Mouse (Mus musculus) layer of hippocampus, postnatal 36 days (tissue): ENCODE measurements at regions not wholly inside any gene's neighbourhood (a gene's known extent, or its start where the extent isn't known, plus 50 kb on each side); places are given as distances from the start of the nearest gene placed in this dataset.

Experiments used
- DNase-seq, 2 experiments: peaks; one replicate each; pipeline ENCODE4 v3.0.0; 2022

DNA sequence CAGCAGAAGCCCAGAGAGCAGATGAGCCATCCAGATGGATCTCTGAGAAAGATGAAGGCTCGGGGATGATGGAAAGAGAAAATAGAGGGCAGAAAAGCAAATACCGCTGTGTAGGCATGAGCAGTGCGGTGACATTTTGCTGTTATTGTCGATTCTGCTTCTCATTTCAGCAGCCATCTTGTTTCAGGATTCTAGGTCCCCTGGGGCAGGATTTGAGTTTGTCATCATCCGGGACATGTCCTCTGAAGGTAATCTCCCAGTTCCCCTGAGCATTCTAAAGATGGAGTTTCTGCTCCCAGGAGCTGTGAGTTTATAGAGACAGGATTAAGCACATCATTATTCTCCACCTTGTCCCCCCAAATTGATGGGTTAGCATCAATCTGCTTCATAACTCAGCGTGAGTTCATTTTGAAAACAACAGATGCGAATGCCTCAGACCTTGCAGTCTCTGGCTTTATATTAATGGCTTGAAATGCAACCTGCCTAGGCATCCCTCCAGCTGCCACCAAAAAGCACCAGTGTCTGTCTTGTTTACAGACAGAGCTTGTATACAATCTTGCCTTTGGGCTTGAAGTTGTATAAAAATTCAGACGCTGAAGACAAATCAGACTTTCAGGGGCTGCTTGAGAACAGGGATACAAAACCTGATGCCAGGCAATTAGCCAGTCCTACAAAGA is 128.6 kb upstream of the Foxa2 start:
- no peak for DNase-seq

DNA sequence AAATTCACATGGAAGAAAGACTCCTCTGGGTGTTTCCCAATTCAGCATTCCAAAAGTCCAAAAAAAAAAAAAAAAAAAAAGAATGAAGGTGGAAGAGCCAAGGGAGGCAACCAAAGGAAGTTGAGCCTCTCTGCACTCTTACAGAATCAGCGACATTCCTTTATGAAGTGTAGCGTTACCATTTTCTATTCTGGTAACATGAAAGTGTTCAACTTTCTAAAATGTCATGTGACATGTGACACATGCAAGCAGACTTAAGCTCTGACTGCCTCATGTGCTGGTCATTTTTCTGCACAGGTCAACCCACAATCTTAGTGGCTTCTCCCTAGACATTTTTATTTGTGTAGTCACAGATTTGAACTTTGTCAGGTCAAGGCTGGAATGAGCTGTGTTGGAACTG is 133.5 kb upstream of the Foxa2 start:
- no peak for DNase-seq

DNA sequence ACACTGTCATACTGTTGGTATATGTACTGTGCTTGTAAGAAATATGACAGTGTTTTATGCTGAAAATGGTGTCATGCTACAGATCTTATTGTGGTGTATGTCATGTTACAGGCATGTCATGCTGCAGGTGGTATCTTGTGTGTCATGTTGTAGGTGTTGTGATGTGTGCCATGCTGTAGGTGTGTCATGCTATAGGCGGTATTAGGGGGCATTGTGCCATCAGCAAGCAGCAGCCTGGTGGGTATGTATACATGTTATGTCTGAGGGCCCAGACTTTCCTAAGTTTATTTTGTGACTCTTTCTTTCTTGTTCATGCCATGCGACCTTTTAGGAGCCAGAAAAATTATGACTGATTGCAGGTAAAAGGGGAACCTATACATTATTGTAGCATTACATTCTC is 134.7 kb upstream of the Foxa2 start:
- DNase-seq = no peak

DNA sequence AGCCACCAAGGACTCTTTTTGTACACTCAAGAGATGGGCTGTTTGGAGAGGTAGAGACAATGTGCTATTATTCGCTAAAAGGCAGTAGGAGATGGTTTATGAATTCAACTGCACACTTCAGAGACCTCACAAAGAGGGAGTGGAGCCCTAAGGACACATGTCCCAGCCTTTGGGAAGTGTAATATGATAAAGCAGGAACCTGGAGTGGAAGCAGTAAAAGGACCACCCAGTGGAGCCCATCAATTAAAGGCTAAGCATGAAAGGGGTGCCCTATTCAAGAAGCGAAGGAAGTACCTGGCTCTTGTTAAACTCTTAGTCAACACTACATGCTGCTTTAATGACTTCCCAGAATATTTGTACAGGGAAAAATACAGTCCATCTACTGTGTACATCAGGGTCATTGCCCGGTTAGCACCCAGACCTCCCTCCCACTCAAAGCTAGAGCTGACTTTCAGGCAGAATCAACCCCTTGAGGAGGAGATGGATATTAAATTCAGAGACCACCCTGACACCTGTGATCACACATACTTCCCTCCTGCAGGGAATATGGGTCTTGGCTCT is 135.8 kb upstream of the Foxa2 start:
- DNase-seq = no peak

DNA sequence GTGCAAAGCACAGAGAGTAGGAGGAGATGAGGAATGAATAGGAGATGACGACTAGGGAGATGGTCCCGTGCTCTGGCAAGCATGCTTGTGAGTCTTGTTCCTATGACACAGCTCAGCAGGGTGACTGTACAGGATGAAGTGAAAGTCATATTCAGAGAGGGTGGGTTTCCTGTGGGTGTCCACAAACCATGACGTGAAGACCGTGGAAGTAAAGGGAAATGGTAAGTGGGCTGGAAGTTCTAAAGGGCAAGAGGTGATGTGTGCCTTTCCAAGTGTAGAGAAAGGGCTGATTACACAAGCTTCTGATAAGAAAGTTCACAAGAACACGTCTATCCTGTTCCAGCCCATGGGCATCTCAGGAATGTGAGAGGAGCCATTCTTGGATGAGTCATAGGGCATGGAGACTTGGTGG is 138.0 kb upstream of the Foxa2 start:
- DNase-seq = no peak

DNA sequence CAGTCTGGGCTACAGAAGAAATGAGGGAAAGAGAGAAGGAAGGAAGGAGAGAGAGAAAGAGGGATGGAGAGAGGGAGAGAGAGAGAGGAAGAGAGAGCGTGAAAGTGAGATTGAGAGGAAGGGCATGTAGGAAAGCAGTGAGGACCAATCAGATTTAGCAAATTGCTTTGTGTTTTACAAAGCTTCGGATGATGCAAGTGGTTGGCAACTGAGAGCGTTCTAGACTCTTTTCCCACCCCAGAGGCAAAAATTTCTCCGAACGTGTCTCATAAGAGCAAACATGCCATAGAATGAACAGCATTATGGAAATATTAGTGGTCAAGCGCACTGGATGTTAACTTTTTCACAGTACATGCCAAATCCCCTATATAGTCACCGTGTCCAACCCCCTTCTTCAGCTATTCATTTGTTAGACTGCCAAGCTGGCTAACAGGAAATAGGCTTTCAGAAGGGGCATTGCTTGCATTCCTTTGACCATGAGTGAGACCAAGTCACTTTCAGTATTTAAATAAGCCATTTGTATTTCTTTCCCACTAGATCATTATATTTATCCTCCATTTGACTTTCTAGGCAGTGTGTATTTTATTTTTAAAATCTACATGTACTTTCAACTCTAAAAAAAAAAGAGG is 139.7 kb upstream of the Foxa2 start:
- no peak for DNase-seq

DNA sequence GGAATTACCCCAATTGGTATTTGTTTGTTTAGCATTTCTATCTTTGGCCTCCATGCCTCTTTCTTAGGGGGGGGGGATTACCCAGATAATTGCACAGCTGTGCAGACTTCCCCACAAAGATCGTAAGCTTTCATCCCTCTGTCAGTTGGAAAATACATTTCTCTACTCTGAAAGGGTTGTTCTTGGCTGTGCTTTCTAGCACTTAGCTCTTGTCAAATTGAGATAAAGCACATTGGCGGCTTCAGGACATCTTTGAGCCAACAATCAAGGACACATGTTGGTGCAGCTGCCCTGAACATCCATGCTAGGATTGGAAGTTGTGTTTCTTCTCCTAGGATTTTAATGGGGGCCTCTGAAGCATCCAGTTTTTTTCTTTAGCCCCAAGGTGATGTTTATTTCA is 142.1 kb upstream of the Foxa2 start:
- DNase-seq = no peak

DNA sequence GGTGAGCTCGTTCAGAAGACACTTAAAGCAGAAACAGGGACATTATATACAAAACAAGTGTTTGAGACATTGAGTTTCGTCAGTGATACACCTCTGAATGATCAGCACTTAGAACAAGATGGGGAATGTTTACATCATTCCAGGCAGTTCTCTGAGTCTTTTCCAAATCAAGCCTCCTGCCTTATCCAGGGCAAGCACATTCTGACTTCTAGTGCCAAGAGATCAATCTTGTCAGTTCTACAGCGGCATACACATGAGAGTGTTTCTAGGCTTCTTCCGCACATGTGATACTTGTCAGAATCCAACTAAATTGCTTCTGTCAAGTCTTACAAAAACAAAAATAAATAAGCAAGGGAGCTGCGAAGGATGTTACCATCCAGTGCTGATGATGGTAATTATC is 142.5 kb upstream of the Foxa2 start:
- DNase-seq = no peak

DNA sequence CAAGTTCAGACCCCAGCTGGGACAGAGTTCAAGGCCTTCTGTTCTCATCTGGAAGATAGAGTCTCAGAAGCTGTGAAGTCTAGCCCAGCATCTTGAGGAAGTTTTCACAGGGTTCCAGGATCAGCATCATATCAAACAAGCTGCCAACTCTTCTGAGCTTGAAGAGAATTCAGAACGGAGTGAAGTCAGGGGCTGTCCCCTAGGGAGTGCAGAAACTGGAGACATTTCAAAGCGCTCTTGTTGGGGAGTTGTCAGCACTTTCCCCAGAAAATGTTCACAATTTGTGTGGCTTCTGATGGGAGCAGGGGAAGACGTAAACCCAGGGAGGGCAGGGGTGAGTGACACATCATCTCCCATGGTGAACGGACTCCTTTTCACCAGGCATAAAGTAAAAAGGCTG is 146.2 kb upstream of the Foxa2 start:
- DNase-seq = no peak

DNA sequence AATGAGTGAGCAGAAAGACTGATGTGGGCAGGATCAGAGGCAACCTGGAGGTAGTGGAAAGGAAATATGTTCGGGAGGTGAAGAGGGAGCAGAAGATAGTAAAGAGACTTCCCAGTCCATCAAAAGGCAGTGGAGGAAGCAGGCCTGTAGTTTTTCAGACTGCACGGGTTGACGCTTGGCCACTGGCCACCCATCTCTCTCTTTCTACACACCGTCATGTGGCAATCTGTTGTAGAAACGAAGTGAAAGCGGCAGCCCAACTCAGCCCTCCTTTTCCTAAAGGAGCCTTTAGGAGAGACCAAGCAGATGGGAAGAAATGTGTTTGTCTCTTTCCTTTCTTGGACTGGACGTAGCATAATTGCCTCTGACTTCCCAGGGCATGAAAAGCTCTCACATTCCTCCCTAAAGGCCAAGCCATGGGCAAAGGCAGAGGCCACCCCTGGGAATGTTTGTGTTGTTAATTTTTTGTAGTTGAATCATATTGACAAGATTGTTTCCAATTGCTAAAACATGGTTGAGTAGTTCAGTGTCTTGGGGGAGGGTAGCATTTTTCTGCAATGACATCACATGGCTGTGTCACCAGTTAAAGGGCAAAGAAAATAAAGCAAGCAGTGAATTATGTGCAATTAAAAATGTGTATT is 150.7 kb upstream of the Foxa2 start:
- no peak for DNase-seq

DNA sequence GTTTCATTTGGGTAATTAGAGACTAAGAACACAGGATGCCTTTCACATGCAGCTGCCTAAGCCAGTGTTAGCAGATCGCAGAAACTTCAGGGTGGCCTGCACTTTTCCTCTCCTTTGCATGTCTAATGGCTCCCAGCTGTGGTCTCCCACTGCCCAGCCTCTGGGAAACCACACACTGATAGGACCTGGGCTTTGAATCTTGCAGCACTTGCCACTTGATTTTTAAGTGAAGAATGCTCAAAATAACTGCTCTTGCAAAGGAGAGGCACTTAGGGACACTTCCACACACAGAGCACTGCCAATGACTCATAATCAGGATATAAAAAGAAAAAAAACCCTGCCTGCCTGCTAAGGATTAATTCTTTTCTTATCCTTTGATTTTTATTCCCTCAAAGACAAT is 159.9 kb upstream of the Foxa2 start:
- no peak for DNase-seq

DNA sequence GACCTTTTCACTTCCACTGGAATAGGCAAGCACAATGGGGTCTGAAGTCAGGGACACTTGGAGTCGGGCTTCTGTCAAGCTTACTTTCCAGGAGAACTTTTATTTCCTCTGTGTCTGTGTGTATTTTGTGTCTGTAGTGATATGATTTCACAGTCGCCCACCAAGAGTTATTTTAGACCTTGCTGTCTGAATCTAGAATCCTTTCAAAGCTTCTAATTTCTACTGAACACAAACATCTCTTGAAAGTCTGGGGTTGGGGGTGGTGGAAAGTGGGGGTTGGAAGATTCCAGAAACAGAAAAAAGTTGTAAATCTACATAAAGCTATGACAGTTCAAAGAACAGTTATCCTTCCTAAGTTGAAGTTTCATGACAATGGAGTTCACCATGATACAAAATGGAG is 164.0 kb upstream of the Foxa2 start:
- DNase-seq = no peak

DNA sequence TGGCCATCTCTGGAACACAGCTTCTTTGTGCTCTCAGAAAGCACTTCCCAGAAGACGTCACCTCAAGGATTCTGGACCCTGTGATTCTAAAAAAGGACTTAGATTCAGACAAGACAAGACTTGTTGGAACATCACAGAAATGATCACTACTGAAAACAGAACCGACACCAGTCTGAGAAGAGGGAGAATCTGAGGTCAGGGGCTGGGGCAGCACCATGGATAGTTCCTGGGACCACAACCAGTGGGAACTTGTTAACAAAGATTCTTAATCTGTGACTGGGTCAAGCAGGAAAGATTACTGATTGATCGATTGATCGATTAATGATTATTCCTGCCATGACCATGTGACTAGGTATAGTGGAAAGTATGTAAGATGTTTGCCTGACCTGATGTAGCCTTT is 170.4 kb upstream of the Foxa2 start:
- DNase-seq = no peak

DNA sequence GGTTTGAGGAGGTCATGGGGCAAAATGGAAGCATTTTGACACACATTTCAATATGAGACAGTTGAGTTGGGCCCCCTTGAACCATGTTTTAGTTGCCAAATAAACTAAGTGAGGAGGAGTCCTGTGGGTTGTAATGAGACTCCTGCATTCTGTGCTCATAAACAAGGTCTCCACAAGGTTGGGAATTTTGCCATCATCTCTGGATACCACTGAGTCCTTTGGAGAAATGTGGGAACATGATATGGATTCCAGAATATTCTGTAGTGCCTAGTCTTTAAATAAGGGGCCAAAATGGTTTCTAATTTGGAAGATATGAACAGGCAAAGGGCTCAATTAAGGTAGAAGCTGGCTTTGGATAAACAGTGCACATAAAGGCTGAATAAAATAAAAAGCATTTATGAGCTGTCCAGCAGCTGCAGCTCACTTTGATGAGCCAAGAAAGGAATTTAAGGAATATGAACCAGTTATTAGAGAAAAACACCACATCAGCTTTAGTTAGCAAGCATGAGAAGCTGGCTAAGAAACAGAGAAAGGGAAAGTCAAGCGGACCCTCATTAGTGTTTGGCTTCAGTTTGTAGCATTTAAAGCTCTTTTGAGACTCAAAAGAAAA is 161.3 kb upstream of the Sstr4 start:
- DNase-seq = no peak

DNA sequence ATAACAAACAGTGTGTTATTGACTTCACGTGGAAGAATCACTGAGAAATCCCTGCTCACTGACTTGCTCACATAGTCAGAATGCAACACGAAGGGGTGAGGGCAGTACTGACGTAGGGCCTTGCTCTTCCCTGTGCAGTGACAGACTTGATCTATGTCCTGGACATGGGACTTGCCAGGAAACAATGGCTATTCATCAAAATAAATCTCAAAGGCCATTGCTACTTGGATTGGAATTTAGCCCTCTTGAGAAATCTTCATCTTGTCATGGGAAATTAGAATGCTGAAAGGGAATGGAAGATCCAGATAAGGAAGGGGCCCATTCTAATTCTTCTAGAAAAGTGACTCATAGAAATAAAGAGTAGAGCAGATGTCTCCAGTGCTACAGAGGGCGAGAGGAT is 158.0 kb upstream of the Sstr4 start:
- no peak for DNase-seq

DNA sequence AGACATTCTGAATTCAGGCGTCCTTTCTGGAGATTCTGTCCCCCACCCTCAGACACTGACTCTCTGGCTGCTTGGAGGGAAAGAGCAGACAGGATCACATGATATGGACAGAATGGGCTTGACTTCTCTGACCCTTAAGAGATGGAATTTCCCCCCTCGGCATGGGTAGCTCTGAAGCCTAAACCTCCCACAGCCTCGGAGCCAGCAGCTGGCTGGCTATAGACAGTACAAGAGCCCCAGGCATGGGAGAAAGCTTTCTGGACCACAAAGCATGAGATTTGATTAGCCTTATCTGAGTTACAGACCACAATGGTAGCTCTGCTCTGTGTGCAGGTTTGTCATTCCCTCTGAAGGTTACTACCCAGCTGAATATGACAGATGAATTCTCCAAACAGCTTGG is 156.1 kb upstream of the Sstr4 start:
- no peak for DNase-seq

DNA sequence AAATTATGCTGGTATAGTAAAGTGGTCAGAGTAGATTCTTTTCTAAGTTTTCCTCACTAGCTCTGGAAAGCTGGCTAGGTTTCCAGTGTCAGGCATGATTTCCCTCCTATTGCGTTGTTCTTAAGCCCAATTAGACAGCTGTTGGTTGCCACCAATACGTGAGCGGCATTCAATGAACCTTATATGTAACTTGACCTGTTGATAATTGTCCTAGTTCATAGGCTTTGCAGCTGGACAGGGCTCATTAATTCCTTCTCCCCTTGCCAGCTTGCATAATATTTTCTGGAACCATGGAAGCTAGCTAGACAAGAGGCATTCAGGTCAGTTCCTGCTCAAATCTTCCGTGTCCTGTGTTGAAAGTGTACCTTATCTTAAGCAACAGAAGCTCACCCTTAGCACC is 152.9 kb upstream of the Sstr4 start:
- DNase-seq = no peak

DNA sequence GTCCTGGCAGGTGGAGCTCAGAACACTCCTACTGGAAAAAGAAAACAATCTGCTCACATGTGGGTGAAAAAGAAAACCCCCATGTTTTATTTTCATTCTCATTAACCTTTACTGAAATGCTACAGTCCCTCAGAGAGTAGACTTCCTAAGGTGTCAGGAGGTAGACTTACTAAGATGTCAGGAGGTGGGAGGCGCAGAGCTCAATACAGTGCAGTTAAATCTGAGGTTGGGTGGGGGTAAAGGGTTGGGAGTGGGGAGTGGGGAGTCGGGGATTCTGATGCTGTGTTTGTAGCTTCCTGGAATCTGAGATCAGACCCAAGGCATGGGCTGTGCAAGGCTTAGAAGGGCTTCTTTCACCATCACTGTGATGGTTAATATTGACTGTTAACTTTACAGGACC is 149.6 kb upstream of the Sstr4 start:
- DNase-seq = no peak

DNA sequence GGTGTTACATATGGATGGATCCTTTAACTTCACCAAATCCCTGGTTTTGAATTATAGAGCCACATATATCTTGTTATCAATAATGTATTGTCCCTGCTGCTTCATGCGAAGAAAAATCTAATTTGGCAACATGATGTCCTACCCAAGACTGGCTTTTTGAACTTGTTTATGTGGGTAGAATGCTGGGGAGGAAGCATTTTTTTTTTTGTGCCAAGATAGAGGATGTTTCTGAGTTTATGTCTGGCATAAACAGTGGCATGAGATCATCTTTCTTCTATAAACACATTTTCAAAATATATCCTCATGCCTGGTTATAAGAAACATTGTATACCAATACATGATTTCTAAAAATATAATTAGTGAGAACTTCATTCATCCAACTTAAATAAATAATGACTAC is 144.2 kb upstream of the Sstr4 start:
- no peak for DNase-seq

DNA sequence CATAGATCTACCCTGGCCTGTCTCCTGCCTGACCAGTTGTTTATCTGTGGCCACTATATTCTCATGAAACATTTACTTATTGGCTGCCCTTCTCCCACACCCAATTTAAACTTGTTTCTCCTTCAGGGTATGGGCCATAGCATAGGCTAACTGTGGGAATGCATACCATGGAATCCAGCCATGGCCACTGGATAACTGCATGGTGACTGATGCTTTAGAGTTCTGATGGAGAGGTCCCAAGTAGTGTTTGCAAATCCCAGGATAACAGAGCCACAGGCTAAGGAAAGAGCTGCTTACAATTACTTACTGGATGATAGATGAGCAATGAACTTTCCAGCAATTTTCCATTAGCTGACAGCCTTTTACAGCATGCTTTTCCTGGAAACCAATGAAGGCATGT is 139.5 kb upstream of the Sstr4 start:
- no peak for DNase-seq

DNA sequence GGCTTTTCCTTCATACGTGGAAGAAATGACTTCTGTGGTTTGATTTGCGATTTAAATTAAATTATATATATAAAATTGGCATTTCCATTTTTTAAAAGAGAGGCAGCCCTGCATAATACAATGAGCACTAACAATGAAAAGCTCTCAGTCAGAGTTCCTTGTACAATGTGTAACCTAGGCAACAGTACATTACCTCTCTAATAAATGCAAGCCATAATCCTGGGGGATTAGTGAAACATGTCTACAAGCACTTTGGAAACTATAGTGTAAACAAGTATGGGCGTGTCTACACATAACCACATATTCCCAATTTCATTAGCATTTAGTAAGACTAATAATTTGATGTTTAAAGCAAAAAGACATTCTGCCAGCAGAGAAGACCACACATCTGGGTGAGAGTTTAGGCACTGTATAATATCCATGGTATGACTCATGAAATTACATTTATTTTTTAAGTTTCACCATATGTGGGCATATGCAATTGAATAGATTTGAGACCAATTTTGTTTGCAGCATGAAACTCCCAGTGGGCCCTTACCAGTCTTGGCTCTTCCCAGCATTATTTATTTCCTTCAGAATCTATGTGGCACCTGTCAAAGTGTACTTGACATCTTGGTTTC is 130.9 kb upstream of the Sstr4 start:
- DNase-seq = no peak

DNA sequence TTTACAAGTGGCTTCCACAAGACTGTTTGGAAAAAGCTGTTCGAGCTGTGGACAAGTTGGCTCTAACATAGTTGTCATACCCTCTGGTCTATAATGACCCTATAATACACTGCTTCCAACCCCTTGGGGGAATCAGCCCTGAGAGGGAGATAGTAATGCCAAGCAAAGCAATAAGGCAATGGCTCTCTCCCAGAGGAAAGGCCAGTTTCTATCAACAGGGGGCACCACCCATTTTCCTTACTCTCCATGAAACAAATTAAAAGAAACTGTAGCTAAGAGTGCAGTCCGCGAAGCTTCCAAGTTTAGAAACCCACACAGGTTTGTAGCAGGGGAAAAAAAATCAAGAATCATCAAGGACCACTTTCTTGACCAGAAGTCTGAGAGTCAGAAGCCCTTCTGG is 115.9 kb upstream of the Sstr4 start:
- DNase-seq = no peak

DNA sequence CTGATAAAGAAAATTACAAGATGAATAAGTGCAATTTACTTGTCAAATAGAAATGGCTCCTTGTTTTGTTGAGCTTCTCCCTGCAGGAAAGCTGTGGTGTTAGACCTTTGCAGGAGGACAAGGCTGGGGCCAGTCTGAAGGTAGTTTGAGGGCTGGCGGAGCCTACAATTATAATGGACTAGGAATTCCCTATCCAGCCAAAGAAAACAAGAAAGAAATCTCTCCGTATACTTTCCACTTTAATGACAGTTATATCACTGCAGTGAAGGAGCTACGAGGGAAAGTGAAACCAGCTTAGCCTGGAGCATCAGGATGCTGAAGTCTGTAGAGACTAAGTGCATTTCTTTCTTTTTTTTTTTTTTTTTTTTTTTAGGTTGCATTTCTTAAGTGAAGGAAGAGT is 104.8 kb upstream of the Sstr4 start:
- DNase-seq = no peak
